Mouse (Mus musculus) CH12.LX (cell line): ENCODE results near the gene Olfr485.

ENCODE experiments used
- CHD2 ChIP-seq: IDR thresholded peaks from 2 replicates; pipeline ENCODE4 v1.6.1; 2011; ENCODE audit warnings: low read length, improper control_type of control experiment
- CTCF ChIP-seq, 2 experiments: IDR thresholded peaks in 1 of 2; conservative IDR thresholded peaks in 1 of 2; 2 replicates each; pipeline ENCODE4 v1.5.1; 2011 to 2012; ENCODE audit warnings: low read depth in 2 of 2, low read length in 2 of 2, improper control_type of control experiment in 1 of 2, inconsistent platforms in 1 of 2, mild to moderate bottlenecking in 1 of 2, moderate library complexity in 1 of 2
- E2F4 ChIP-seq: IDR thresholded peaks from 2 replicates; pipeline ENCODE4 v1.6.1; 2011; ENCODE audit warnings: low read depth, low read length, improper control_type of control experiment; ENCODE audit not compliant: insufficient replicate concordance
- EP300 ChIP-seq: IDR thresholded peaks from 2 replicates; pipeline ENCODE4 v1.6.1; 2011; ENCODE audit warnings: low read length, improper control_type of control experiment
- MAX ChIP-seq: IDR thresholded peaks from 2 replicates; pipeline ENCODE4 v1.6.1; 2011; ENCODE audit warnings: low read length, improper control_type of control experiment
- NRF1 ChIP-seq: IDR thresholded peaks from 2 replicates; pipeline ENCODE4 v1.6.1; 2014; ENCODE audit warnings: low read depth, mild to moderate bottlenecking, inconsistent platforms, low read length, improper control_type of control experiment, moderate library complexity
- POLR2A ChIP-seq: IDR thresholded peaks from 2 replicates; pipeline ENCODE4 v1.6.1; 2011; ENCODE audit warnings: low read depth, mild to moderate bottlenecking, improper control_type of control experiment, low read length

GRCm38 (mm10) chr7:108159771-108160170, at the start of gene Olfr485:
- TF ChIP-seq POLR2A, result no peak
- TF ChIP-seq CTCF (conservative IDR thresholded peaks at IDR 0.05 in 1 of 2, IDR thresholded peaks at IDR 0.05 in 1 of 2; ENCODE audit: low read depth in 2 of 2, low read length in 2 of 2), result no peak
- TF ChIP-seq MAX, result no peak
- no peak for TF ChIP-seq NRF1
- TF ChIP-seq E2F4, result no peak
- TF ChIP-seq EP300, result no peak
- no peak for TF ChIP-seq CHD2
